In genomic region chr2:68364181-68364900, GRCm38 (mm10) we compare ENCODE assay signal across 9 mouse cellular contexts.
DNase-seq lines count a peak whose midpoint lies in the region; ATAC-seq and TF ChIP-seq lines count a peak whose summit lies in the region.
"Had no signal": no experiment of that assay in that cellular context is flagged by ENCODE, and none has a peak within 500 bp of the region (broad histone marks: within the 10 kb centered on the region; RNA-seq: fewer than 3 reads in every experiment).

No protein-coding gene starts in this region.

- no peaks in the 10 kb centered on the region for H3K36me3 ChIP-seq in forebrain, embryonic 13.5 days (ENCODE audit: poor library complexity, severe bottlenecking)
- 0 out of 2 replicates have a peak, but pooled peaks cover under 1% of the 10 kb centered on the region for H3K36me3 ChIP-seq in midbrain, embryonic 12.5 days
- H3K36me3 ChIP-seq: embryonic facial prominence, embryonic 13.5 days had no signal

- TF ChIP-seq POLR2A in brain, embryonic 14.5 days (IDR thresholded peaks at IDR 0.05; ENCODE audit: borderline replicate concordance, extremely low read depth, insufficient read depth, insufficient read length, poor library complexity, severe bottlenecking): no peak

- TF ChIP-seq CTCF in brain, embryonic 14.5 days (IDR thresholded peaks at IDR 0.05; ENCODE audit: borderline replicate concordance, extremely low read depth, insufficient read depth, insufficient read length): peak; percentile 74; the same call in 1 of the 2 replicates

- H3K27ac ChIP-seq in forebrain, embryonic 13.5 days: no peak overlapping the region
- 0 out of 2 replicates have a peak overlapping the region, but pooled peaks have one; percentile 15 for H3K27ac ChIP-seq in midbrain, embryonic 12.5 days (replicated peaks)
- H3K27ac ChIP-seq: embryonic facial prominence, embryonic 13.5 days had no signal

- intact Hi-C loops in left cerebral cortex, postnatal 14 days (cut with DNase I): loop anchor here (5.0 kb wide), 1 partner anchor 393 kb away; no protein-coding TSS in a partner anchor

- peak overlapping the region; percentile 30; the same call in 1 of the 2 replicates for H3K9ac ChIP-seq in forebrain, embryonic 13.5 days
- no peak overlapping the region for H3K9ac ChIP-seq in midbrain, embryonic 12.5 days (replicated peaks)
- H3K9ac ChIP-seq: embryonic facial prominence, embryonic 13.5 days had no signal

- peak; percentile 57 for ATAC-seq in forebrain, embryonic 13.5 days
- peak; percentile 25 for ATAC-seq in midbrain, embryonic 12.5 days (ENCODE audit: low FRiP score, low read depth)

- H3K4me3 ChIP-seq in forebrain, embryonic 13.5 days: no peak overlapping the region
- H3K4me3 ChIP-seq in midbrain, embryonic 12.5 days: peak overlapping the region; percentile 12; the same call in 1 of the 2 replicates
- H3K4me3 ChIP-seq: embryonic facial prominence, embryonic 13.5 days had no signal

- H3K4me1 ChIP-seq in forebrain, embryonic 13.5 days: peaks cover 60% of the 10 kb centered on the region
- peaks cover 54% of the 10 kb centered on the region for H3K4me1 ChIP-seq in midbrain, embryonic 12.5 days

- WGBS in forebrain, embryonic 13.5 days: 12% methylated on average over 12 of the region's 12 CpGs
- 13% methylated on average over 12 of the region's 12 CpGs for WGBS in midbrain, embryonic 12.5 days

- H3K4me2 ChIP-seq in forebrain, embryonic 13.5 days: peak overlapping the region; percentile 60
- peak overlapping the region; percentile 57 for H3K4me2 ChIP-seq in midbrain, embryonic 12.5 days (replicated peaks)
- H3K4me2 ChIP-seq: embryonic facial prominence, embryonic 13.5 days had no signal

- no peaks in the 10 kb centered on the region for H3K27me3 ChIP-seq in forebrain, embryonic 13.5 days
- H3K27me3 ChIP-seq in midbrain, embryonic 12.5 days: no peaks in the 10 kb centered on the region
- H3K27me3 ChIP-seq: embryonic facial prominence, embryonic 13.5 days had no signal

- H3K9me3 ChIP-seq in forebrain, embryonic 13.5 days (replicated peaks): no peaks in the 10 kb centered on the region
- H3K9me3 ChIP-seq in midbrain, embryonic 12.5 days: no peaks in the 10 kb centered on the region
- H3K9me3 ChIP-seq: embryonic facial prominence, embryonic 13.5 days had no signal

- peak; percentile 48 for DNase-seq in MN1 (ENCODE audit: low spot score)
- DNase-seq in brain, embryonic 14.5 days (ENCODE audit: low read depth): peak; percentile 83
- DNase-seq in induced T-regulatory cell, adult 2 months (ENCODE audit: low read depth): peak; percentile 70
- DNase-seq in left cerebral cortex, postnatal 14 days (ENCODE audit: low spot score in 2 of 2): peak; percentile 57 to 67
- peak; percentile 83 for DNase-seq in thymus, postnatal 0 days (ENCODE audit: low spot score)
- no peak for DNase-seq in urinary bladder, postnatal 4 days (ENCODE audit: low spot score in 2 of 2)

Comparison
In these comparisons a context has a peak if more than half of its experiments do, and no peak if none do; other contexts are left out.
1. DNase-seq: peak in MN1 (single experiment), brain, embryonic 14.5 days (single experiment), induced T-regulatory cell, adult 2 months (single experiment), left cerebral cortex, postnatal 14 days (2 of 2) and thymus, postnatal 0 days (single experiment); none in urinary bladder, postnatal 4 days (0 of 2).